Mouse (Mus musculus) ES-Bruce4 (cell line): ENCODE data around the gene Olfr693. TPM values are rescaled to one million over a fixed set of nuclear protein-coding genes. Genes with fewer than 3 reads are reported as not detected.

Experiments
- H3K27ac ChIP-seq: 2 replicates; pipeline ENCODE4 v1.5.1; 2012; ENCODE audit warnings: low read length, inconsistent platforms; ENCODE audit not compliant: insufficient read depth
- H3K27me3 ChIP-seq: 2 replicates; pipeline ENCODE4 v1.6.1; 2012; ENCODE audit warnings: mild to moderate bottlenecking, low read length, inconsistent platforms; ENCODE audit not compliant: control insufficient read depth, poor library complexity, insufficient read depth, severe bottlenecking
- H3K36me3 ChIP-seq: 2 replicates; pipeline ENCODE4 v1.6.1; 2012; ENCODE audit warnings: inconsistent platforms, mild to moderate bottlenecking, low read length, moderate library complexity; ENCODE audit not compliant: control insufficient read depth, poor library complexity, insufficient read depth, severe bottlenecking
- H3K4me1 ChIP-seq: one replicate; pipeline ENCODE4 v1.8.1; 2011; ENCODE audit warnings: low read length; ENCODE audit not compliant: control insufficient read depth, insufficient read depth
- H3K4me3 ChIP-seq: 2 replicates; pipeline ENCODE4 v1.5.1; 2011; ENCODE audit warnings: low read depth, mild to moderate bottlenecking, low read length
- H3K9ac ChIP-seq: 2 replicates; pipeline ENCODE4 v1.6.1; 2012; ENCODE audit warnings: low read depth, mild to moderate bottlenecking, inconsistent platforms; ENCODE audit not compliant: poor library complexity, severe bottlenecking
- H3K9me3 ChIP-seq: replicated peaks from 2 replicates; pipeline ENCODE4 v1.6.1; 2012; ENCODE audit warnings: mild to moderate bottlenecking, low read length, inconsistent platforms; ENCODE audit not compliant: control insufficient read depth, poor library complexity, insufficient read depth, severe bottlenecking
- CTCF ChIP-seq: IDR thresholded peaks from one replicate; pipeline ENCODE4 v1.8.1; 2011; ENCODE audit warnings: low read depth, low read length
- EP300 ChIP-seq: IDR thresholded peaks from 2 replicates; pipeline ENCODE4 v1.6.1; 2011; ENCODE audit warnings: low read depth, low read length; ENCODE audit not compliant: insufficient read depth
- POLR2A ChIP-seq: IDR thresholded peaks from one replicate; pipeline ENCODE4 v1.8.1; 2011; ENCODE audit warnings: low read length; ENCODE audit not compliant: insufficient read depth
- polyA plus RNA-seq: library from polyadenylated mRNA; stranded (reverse); fragments of >200 nt; gene quantifications from 2 replicates; pipeline ENCODE4 v1.2.4, GENCODE M21; 2011; ENCODE audit warnings: low read depth; ENCODE audit not compliant: missing spikeins, insufficient read depth, insufficient read length

Gene Olfr693
- polyA plus RNA-seq, 1 experiment, result not detected

DNA sequence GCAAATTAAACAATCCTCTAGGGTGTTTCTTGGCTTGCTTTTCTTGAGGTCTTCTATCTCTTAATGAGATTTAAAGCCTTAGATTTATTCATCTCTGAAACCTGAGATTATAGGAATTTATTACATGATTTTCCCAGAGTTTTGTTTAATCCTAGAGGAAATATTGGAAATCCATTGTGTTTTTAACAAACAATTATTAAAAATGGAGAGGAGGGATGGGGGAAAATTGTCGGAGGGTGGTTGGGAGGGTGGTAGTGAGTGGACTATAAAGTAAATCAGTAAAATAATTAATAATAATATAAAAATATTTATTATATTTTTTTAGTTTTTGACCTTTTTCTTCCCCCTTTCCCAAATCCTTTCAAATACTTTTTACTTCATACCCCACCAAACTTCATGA, 11.3 kb upstream of the Olfr693 start, which contains the start of gene Olfr694:
TSS of gene Olfr694 (minus strand) at position 101 of the 400 bp plus-strand sequence.
- Histone ChIP-seq H3K9ac (no peak within 1 kb of the TSS), H3K4me3 (no peak within 1 kb of the TSS), H3K9me3 (no peaks in the 10 kb centered on the region), H3K27ac (no peak within 1 kb of the TSS), H3K36me3 (no peaks in the 10 kb centered on the region), H3K4me1 (no peaks in the 10 kb centered on the region), H3K27me3 (no peaks in the 10 kb centered on the region)
- TF ChIP-seq POLR2A (no peak), EP300 (no peak), CTCF (no peak)

GRCm38 (mm10) chr7:106685382-106685781, 5.0 kb upstream of the Olfr693 start:
- Histone ChIP-seq H3K36me3 (no peaks in the 10 kb centered on the region), H3K4me3 (no peak overlapping the region), H3K27me3 (no peaks in the 10 kb centered on the region), H3K9ac (no peak overlapping the region), H3K27ac (no peak overlapping the region), H3K4me1 (no peaks in the 10 kb centered on the region), H3K9me3 (no peaks in the 10 kb centered on the region)
- TF ChIP-seq EP300 (no peak), POLR2A (no peak), CTCF (no peak)

DNA sequence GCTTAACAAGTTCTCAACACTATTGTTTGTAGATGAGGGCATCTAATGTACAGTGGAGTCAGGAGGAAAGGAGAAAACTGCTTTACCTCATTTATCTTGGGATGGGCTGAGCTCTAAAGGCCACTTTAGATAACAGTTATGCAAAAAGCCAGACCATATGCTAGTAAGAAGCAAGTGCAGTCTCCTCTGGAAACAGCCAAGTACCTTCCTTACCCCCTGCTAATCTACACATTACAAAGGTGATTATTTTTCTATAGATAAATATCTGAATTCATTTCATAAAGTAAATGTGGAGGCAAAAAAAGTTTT, 28.1 kb downstream of the Olfr693 start:
- H3K9ac ChIP-seq, result no peak overlapping the region
- no peak overlapping the region for H3K27ac ChIP-seq
- TF ChIP-seq CTCF (no peak), EP300 (no peak), POLR2A (no peak)
- H3K27me3 ChIP-seq, result no peaks in the 10 kb centered on the region
- no peaks in the 10 kb centered on the region for H3K4me1 ChIP-seq
- peaks cover 21% of the 10 kb centered on the region for H3K9me3 ChIP-seq
- no peak overlapping the region for H3K4me3 ChIP-seq
- no peaks in the 10 kb centered on the region for H3K36me3 ChIP-seq

DNA sequence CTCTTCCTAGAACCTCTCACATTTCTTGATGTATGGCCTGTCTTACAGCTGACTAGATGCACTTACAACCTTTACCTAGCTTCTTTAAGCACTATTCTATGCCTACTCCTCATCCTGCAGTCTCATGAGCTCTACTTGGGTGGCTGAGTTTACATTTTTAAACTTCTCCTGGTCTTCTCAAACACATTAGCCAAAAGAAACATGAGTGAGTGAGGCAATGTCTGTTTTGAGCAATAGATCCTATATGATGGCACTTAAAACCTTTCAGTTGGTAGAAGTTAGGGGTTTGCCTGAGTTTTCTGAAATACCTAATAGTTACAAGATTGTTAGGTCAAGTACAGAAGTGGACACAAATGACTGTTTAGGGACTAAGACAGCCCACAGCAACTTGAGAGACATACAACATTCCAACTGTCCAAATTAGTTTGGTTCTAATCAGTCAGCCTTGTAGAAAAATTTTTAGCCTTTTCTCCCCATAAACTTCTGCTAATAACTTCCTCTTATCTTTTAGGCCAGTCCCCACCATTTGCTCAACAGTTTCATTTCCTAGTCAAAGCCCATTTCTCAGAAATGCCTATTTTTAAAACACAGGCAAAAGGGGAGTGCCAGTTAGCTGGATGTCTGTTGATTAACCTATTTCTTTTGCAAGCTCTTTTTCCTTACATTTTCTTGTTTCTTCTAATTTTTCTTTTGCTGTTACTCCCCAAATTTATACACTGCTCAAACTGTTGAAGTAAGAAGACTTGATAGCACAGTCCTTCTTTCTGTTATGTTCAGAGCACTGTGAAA, 28.6 kb downstream of the Olfr693 start:
- no peaks in the 10 kb centered on the region for H3K27me3 ChIP-seq
- no peaks in the 10 kb centered on the region for H3K36me3 ChIP-seq
- peaks cover 3% of the 10 kb centered on the region for H3K4me1 ChIP-seq
- TF ChIP-seq POLR2A, result no peak
- no peak for TF ChIP-seq EP300
- no peak for TF ChIP-seq CTCF
- H3K4me3 ChIP-seq, result no peak overlapping the region
- peaks cover 22% of the 10 kb centered on the region for H3K9me3 ChIP-seq
- H3K27ac ChIP-seq, result no peak overlapping the region
- no peak overlapping the region for H3K9ac ChIP-seq

DNA sequence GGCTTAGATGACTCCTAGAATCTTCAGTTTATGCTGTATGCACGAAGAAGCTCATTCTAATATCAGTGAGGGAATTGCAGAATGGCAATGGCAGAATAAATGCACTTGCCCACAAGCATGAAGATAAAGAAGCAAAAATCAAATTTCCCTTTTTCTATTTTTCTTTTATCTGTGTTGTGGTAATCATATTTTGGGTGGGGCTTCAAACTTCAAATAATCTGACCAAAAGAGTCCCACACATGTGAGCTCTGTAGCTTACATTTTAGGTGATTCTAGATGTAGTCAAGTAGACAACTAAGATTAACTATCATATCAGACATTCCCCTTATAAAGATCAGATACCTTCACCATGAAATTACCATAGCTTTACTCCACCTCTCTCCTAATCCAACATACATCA, 30.6 kb downstream of the Olfr693 start:
- Histone ChIP-seq H3K4me3 (no peak overlapping the region), H3K27me3 (no peaks in the 10 kb centered on the region), H3K27ac (no peak overlapping the region), H3K4me1 (peaks cover 5% of the 10 kb centered on the region), H3K9me3 (peaks cover 9% of the 10 kb centered on the region), H3K9ac (no peak overlapping the region), H3K36me3 (no peaks in the 10 kb centered on the region)
- TF ChIP-seq POLR2A (no peak), EP300 (no peak), CTCF (no peak)

GRCm38 (mm10) chr7:106645261-106645660, 35.1 kb downstream of the Olfr693 start:
- H3K9me3 ChIP-seq, result peaks cover 9% of the 10 kb centered on the region
- peaks cover 8% of the 10 kb centered on the region for H3K4me1 ChIP-seq
- no peak overlapping the region for H3K9ac ChIP-seq
- H3K36me3 ChIP-seq, result no peaks in the 10 kb centered on the region
- no peak overlapping the region for H3K27ac ChIP-seq
- no peak overlapping the region for H3K4me3 ChIP-seq
- no peaks in the 10 kb centered on the region for H3K27me3 ChIP-seq
- TF ChIP-seq POLR2A, result no peak
- TF ChIP-seq CTCF, result no peak
- 0 out of 2 replicates have a peak, but pooled peaks have one; percentile 17 for TF ChIP-seq EP300
